Mouse (Mus musculus) G1E (cell line): Measurements from ENCODE around the gene Ncor2. TPM values are rescaled to one million over a fixed set of nuclear protein-coding genes. Genes with fewer than 3 reads are reported as not detected.

Source experiments
- ATAC-seq: 2 replicates; pipeline ENCODE4 v1.8.0; 2016; ENCODE audit warnings: mild to moderate bottlenecking; ENCODE audit not compliant: insufficient number of reproducible peaks, poor library complexity, low FRiP score, severe bottlenecking; ENCODE audit errors: extremely low read depth
- DNase-seq: peaks from one replicate; pipeline ENCODE4 v3.0.0; 2012; ENCODE audit warnings: low spot score
- H3K27me3 ChIP-seq: 2 replicates; pipeline ENCODE4 v1.6.1; 2012; ENCODE audit warnings: mild to moderate bottlenecking, low read length, inconsistent platforms; ENCODE audit not compliant: insufficient read depth
- H3K36me3 ChIP-seq: replicated peaks from 2 replicates; pipeline ENCODE3; 2012; ENCODE audit warnings: mild to moderate bottlenecking, inconsistent platforms
- H3K4me1 ChIP-seq: 2 replicates; pipeline ENCODE4 v1.6.1; 2012; ENCODE audit warnings: low read depth, low read length, inconsistent platforms, mixed read lengths; ENCODE audit not compliant: insufficient read depth
- H3K4me3 ChIP-seq: 2 replicates; pipeline ENCODE4 v1.5.1; 2012; ENCODE audit warnings: low read depth, mild to moderate bottlenecking, inconsistent platforms, low read length, moderate library complexity, mixed read lengths
- H3K9me3 ChIP-seq: replicated peaks from 2 replicates; pipeline ENCODE4 v1.6.1; 2012; ENCODE audit warnings: inconsistent platforms
- CTCF ChIP-seq: IDR thresholded peaks from 2 replicates; pipeline ENCODE4 v1.5.1; 2012; ENCODE audit warnings: low read depth, low read length, inconsistent platforms, mixed read lengths
- GATA1 ChIP-seq: IDR thresholded peaks from 2 replicates; pipeline ENCODE4 v1.6.1; 2012; ENCODE audit warnings: borderline replicate concordance, low read length, inconsistent platforms, mixed read lengths
- GATA2 ChIP-seq: IDR thresholded peaks from 2 replicates; pipeline ENCODE4 v1.6.1; 2012; ENCODE audit warnings: low read depth, low read length, inconsistent platforms, borderline replicate concordance
- POLR2AphosphoS5 ChIP-seq: IDR thresholded peaks from 2 replicates; pipeline ENCODE4 v1.6.1; 2012; ENCODE audit warnings: low read depth, low read length, inconsistent platforms; ENCODE audit not compliant: insufficient replicate concordance
- TAL1 ChIP-seq: conservative IDR thresholded peaks from 2 replicates; pipeline ENCODE4 v1.6.1; 2012; ENCODE audit warnings: low read depth, low read length, inconsistent platforms, mixed read lengths
- polyA plus RNA-seq: library from polyadenylated mRNA; stranded (reverse); fragments of >175 nt; gene quantifications from 2 replicates; pipeline ENCODE4 v1.2.3, GENCODE M21; 2012
- total RNA-seq, 2 experiments: library from RNA; stranded (forward) in 1 of 2; stranded (reverse) in 1 of 2; fragments of 200-1000 nt in 1 of 2; fragments of >200 nt in 1 of 2; fragmentation: Nextera tagmentation in 1 of 2; gene quantifications; 2 replicates each; pipeline ENCODE4 v1.2.3; 2014 to 2017

Gene Ncor2
- total and polyA plus RNA-seq, 3 experiments, result 0.09 TPM; not detected in 2

GRCm38 (mm10) chr5:125176864-125177263, 2.2 kb downstream of the Ncor2 start:
- no peaks in the 10 kb centered on the region for H3K27me3 ChIP-seq
- H3K9me3 ChIP-seq, result peaks cover 89% of the 10 kb centered on the region
- no peaks in the 10 kb centered on the region for H3K36me3 ChIP-seq
- TF ChIP-seq POLR2AphosphoS5, result no peak
- TF ChIP-seq GATA2, result no peak
- no peak for TF ChIP-seq CTCF
- no peak for TF ChIP-seq TAL1
- no peak for TF ChIP-seq GATA1
- no peaks in the 10 kb centered on the region for H3K4me1 ChIP-seq
- DNase-seq (no peak), ATAC-seq (no peak)
- peak overlapping the region; percentile 6; the same call in 1 of the 2 replicates for H3K4me3 ChIP-seq

DNA sequence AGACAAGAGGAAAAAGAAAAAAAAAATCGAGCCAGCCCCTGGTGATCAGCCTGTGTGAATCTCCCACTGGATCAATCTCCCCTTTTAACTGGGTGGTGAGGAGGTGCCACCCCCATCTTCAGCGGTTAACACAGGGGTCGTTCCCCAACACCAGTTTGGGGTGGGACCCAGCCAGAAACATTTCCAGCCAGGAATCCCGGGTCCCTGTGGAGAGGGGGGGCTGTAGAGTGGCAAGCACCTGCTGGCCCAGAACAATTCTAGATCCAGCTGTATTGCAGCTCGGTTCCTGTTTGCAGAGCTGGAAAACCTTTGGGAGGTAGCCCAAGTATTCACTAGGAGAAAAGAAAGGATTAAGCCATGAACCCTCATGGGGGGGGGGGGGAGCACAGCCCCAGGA, 2.7 kb downstream of the Ncor2 start:
- H3K27me3 ChIP-seq, result no peaks in the 10 kb centered on the region
- no peaks in the 10 kb centered on the region for H3K36me3 ChIP-seq
- TF ChIP-seq GATA2 (no peak), POLR2AphosphoS5 (no peak), CTCF (no peak)
- ATAC-seq (no peak), DNase-seq (no peak)
- H3K9me3 ChIP-seq, result peaks cover 90% of the 10 kb centered on the region
- no peak overlapping the region for H3K4me3 ChIP-seq
- no peaks in the 10 kb centered on the region for H3K4me1 ChIP-seq

DNA sequence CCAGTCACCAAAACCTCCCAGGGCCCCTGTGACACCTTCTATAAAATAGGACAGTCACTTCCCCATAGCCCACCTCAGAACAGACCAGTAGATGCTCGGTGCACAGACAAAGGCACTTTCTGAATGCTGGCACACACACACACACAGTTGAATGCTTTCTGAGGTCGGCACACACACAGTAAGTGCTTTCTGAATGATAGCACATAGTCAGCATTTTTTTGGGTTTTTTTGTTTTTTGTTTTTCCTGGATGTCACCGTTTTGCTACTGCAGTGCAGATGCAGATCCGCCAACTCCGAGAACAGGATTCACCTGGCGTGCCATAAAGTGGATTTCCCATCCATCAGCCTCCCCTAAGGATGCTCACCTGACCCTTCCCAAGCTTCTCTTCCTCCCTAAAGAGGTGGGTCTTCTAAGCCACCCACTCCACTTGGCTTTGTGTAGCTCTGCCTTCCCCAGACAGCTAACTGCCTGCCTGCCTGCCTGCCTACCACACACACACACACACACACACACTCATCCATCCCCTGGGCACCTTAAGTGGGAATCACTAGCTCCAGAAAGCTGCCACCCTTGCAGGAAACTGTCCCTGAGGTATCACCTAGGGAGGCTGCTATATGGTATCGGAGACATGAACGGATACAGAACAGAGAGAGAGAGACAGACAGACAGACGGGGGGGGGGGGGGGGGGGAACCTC, 3.2 kb downstream of the Ncor2 start:
- Histone ChIP-seq H3K36me3 (no peaks in the 10 kb centered on the region), H3K9me3 (peaks cover 90% of the 10 kb centered on the region), H3K27me3 (no peaks in the 10 kb centered on the region), H3K4me1 (no peaks in the 10 kb centered on the region), H3K4me3 (no peak overlapping the region)
- no peak for ATAC-seq
- no peak for DNase-seq
- no peak for TF ChIP-seq POLR2AphosphoS5
- no peak for TF ChIP-seq GATA1
- TF ChIP-seq CTCF, result no peak
- no peak for TF ChIP-seq GATA2
- no peak for TF ChIP-seq TAL1

- Histone ChIP-seq H3K4me1 (no peaks in the 10 kb centered on the region), H3K9me3 (peaks cover 91% of the 10 kb centered on the region), H3K27me3 (no peaks in the 10 kb centered on the region), H3K4me3 (no peak overlapping the region), H3K36me3 (no peaks in the 10 kb centered on the region)
- no peak for ATAC-seq
- no peak for DNase-seq
- TF ChIP-seq GATA1, result no peak
- no peak for TF ChIP-seq TAL1
- TF ChIP-seq POLR2AphosphoS5, result no peak
- no peak for TF ChIP-seq CTCF
- no peak for TF ChIP-seq GATA2
Measured at GRCm38 (mm10) chr5:125174726-125175672, 4.0 kb downstream of the Ncor2 start.

GRCm38 (mm10) chr5:125173868-125174267, 5.2 kb downstream of the Ncor2 start:
- Histone ChIP-seq H3K4me3 (no peak overlapping the region), H3K27me3 (no peaks in the 10 kb centered on the region), H3K4me1 (no peaks in the 10 kb centered on the region), H3K36me3 (no peaks in the 10 kb centered on the region), H3K9me3 (peaks cover 92% of the 10 kb centered on the region)
- no peak for TF ChIP-seq GATA1
- TF ChIP-seq CTCF, result no peak
- TF ChIP-seq GATA2, result no peak
- no peak for TF ChIP-seq POLR2AphosphoS5
- ATAC-seq (no peak), DNase-seq (no peak)

DNA sequence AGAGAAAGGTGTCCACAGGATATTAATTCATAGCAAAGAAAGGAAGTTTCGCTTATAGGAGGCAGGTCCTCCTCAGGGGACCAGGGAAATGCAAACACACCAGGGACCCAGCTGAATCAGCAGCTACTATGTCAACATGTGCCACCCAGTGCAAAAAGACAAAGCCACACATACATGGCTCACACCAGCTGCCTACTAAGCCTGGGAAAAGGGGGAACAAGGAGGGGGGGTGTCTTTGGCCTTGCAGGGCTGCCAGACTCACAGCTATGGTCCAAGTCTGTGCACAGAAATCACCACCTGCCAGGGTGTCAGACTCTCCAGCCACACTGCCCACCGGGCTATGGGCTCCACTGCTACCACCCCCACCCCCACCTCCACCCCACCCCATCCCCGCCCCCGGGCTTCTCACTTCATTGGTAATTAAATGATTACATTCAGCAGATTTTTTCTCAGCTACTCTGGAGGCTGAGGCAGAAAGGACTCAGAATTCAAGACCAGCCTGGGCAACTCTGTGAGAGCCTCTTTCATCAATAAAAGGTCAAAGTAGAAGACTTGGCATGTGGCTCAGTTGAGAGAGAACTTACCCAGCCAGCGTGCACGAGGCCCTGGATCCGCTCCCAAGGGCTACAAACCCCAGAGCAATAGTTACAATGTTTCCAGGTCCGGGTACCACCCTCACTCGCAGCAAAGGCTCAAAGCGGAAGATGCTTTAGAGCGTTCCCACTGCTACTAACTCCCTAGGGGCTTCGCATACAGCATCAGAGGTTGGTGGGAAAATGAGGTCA, 6.0 kb downstream of the Ncor2 start:
- Histone ChIP-seq H3K36me3 (no peaks in the 10 kb centered on the region), H3K4me3 (no peak overlapping the region), H3K4me1 (no peaks in the 10 kb centered on the region), H3K27me3 (no peaks in the 10 kb centered on the region), H3K9me3 (peaks cover 91% of the 10 kb centered on the region)
- ATAC-seq, result no peak
- TF ChIP-seq GATA1, result no peak
- no peak for TF ChIP-seq CTCF
- TF ChIP-seq POLR2AphosphoS5, result no peak
- TF ChIP-seq TAL1, result no peak
- no peak for TF ChIP-seq GATA2
- no peak for DNase-seq
